In the genomic region with DNA sequence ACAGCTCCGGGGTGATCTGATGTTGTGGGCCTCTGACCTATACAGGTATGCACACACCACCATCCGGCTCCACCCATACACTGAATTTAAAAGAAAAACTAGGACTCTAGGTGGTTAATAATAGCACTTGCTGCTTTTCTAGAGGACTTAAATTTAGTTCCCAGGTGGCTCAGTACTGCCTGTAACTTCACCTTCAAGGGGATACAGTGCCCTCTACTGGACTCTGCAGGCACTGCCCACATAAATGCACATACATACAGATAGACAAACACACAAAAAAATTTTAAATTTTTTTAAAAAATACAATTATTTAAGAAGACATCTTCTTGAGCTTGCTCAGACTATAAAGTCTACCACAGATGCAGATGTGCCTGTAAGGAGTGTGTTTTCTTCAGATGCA, we compare ENCODE assay signal across 14 mouse cellular contexts.
"Had no signal": no experiment of that assay in that cellular context is flagged by ENCODE, and none has a peak within 500 bp of the region (broad histone marks: within the 10 kb centered on the region; RNA-seq: fewer than 3 reads in every experiment).

No protein-coding gene starts in this region.

- H3K36me3 ChIP-seq: midbrain, embryonic 13.5 days; midbrain, embryonic 15.5 days; neural tube, embryonic 12.5 days; stomach, embryonic 15.5 days had no signal

- H3K4me3 ChIP-seq: megakaryocyte, embryonic 14.5 days; midbrain, embryonic 13.5 days; midbrain, embryonic 15.5 days; neural tube, embryonic 12.5 days; stomach, embryonic 15.5 days had no signal

- H3K4me1 ChIP-seq: megakaryocyte, embryonic 14.5 days; midbrain, embryonic 13.5 days; midbrain, embryonic 15.5 days; neural tube, embryonic 12.5 days had no signal

- DNase-seq: liver, postnatal 0 days; lung, adult 2 months; lung, postnatal 10 days; lung, postnatal 36 days; right cerebral cortex, postnatal 14 days; thymus, postnatal 14 days; thymus, postnatal 36 days had no signal

- H3K9ac ChIP-seq: liver, postnatal 0 days; midbrain, embryonic 13.5 days; midbrain, embryonic 15.5 days; neural tube, embryonic 12.5 days; stomach, embryonic 15.5 days had no signal

- H3K27ac ChIP-seq: macrophage; midbrain, embryonic 13.5 days; midbrain, embryonic 15.5 days; neural tube, embryonic 12.5 days; stomach, embryonic 15.5 days; stomach, postnatal 0 days had no signal

- H3K27me3 ChIP-seq: megakaryocyte, embryonic 14.5 days; midbrain, embryonic 13.5 days; midbrain, embryonic 15.5 days; neural tube, embryonic 12.5 days; stomach, embryonic 15.5 days had no signal

- H3K9me3 ChIP-seq: midbrain, embryonic 13.5 days; midbrain, embryonic 15.5 days; neural tube, embryonic 12.5 days; stomach, embryonic 15.5 days had no signal
